ENCODE assay signal across 11 mouse cellular contexts in genomic region chr3:137783937-137784911, GRCm38 (mm10).
DNase-seq lines count a peak whose midpoint lies in the region; ATAC-seq and TF ChIP-seq lines count a peak whose summit lies in the region.
"Had no signal": no experiment of that assay in that cellular context is flagged by ENCODE, and none has a peak within 500 bp of the region (broad histone marks: within the 10 kb centered on the region; RNA-seq: fewer than 3 reads in every experiment).

No protein-coding gene starts in this region.

- no peak overlapping the region for H3K4me2 ChIP-seq in hindbrain, embryonic 12.5 days (replicated peaks)
- no peak overlapping the region for H3K4me2 ChIP-seq in neural tube, embryonic 13.5 days
- H3K4me2 ChIP-seq: limb, embryonic 15.5 days had no signal

- H3K4me3 ChIP-seq in layer of hippocampus, adult 2 months, result no peak overlapping the region
- H3K4me3 ChIP-seq in hindbrain, embryonic 12.5 days, result no peak overlapping the region
- no peak overlapping the region for H3K4me3 ChIP-seq in neural tube, embryonic 13.5 days
- H3K4me3 ChIP-seq: limb, embryonic 15.5 days had no signal

- peaks cover 23% of the 10 kb centered on the region for H3K4me1 ChIP-seq in hindbrain, embryonic 12.5 days
- peaks cover 24% of the 10 kb centered on the region for H3K4me1 ChIP-seq in neural tube, embryonic 13.5 days (replicated peaks)

- TF ChIP-seq CTCF in layer of hippocampus, adult 2 months (conservative IDR thresholded peaks at IDR 0.05), result peak; percentile 42

- no peak for DNase-seq in layer of hippocampus, adult 2 months (ENCODE audit: low spot score in 2 of 2)
- no peak for DNase-seq in layer of hippocampus, postnatal 36 days
- peak; percentile 52 for DNase-seq in embryo, embryonic 10.5 days (ENCODE audit: low spot score)
- no peak for DNase-seq in kidney, adult 18-20 months
- DNase-seq: kidney, postnatal 25 days had no signal

- H3K9me3 ChIP-seq in hindbrain, embryonic 12.5 days (replicated peaks), result no peaks in the 10 kb centered on the region
- H3K9me3 ChIP-seq in neural tube, embryonic 13.5 days, result no peaks in the 10 kb centered on the region
- H3K9me3 ChIP-seq: limb, embryonic 15.5 days had no signal

- no peaks in the 10 kb centered on the region for H3K36me3 ChIP-seq in hindbrain, embryonic 12.5 days
- H3K36me3 ChIP-seq in neural tube, embryonic 13.5 days, result no peaks in the 10 kb centered on the region
- H3K36me3 ChIP-seq: limb, embryonic 15.5 days had no signal

- peaks cover 4% of the 10 kb centered on the region; the same call in 1 of the 2 replicates for H3K27me3 ChIP-seq in hindbrain, embryonic 12.5 days
- peaks cover 9% of the 10 kb centered on the region; the same call in 1 of the 2 replicates for H3K27me3 ChIP-seq in neural tube, embryonic 13.5 days

- no peak overlapping the region for H3K9ac ChIP-seq in hindbrain, embryonic 12.5 days
- H3K9ac ChIP-seq in neural tube, embryonic 13.5 days, result no peak overlapping the region
- H3K9ac ChIP-seq: limb, embryonic 15.5 days had no signal

- WGBS in hindbrain, embryonic 12.5 days, result 26% methylated on average over 7 of the region's 7 CpGs
- 25% methylated on average over 7 of the region's 7 CpGs for WGBS in neural tube, embryonic 13.5 days

- ATAC-seq in hindbrain, embryonic 12.5 days (ENCODE audit: low FRiP score), result peak; percentile 77
- ATAC-seq in neural tube, embryonic 13.5 days (ENCODE audit: low read depth), result peak; percentile 52; the same call in 1 of the 2 replicates
- no peak for ATAC-seq in megakaryocyte, adult 5-6 weeks (ENCODE audit: poor library complexity, severe bottlenecking)
- no peak for ATAC-seq in erythroid progenitor cell, adult 5-6 weeks (replicated peaks; ENCODE audit: low FRiP score, poor library complexity, severe bottlenecking)

- H3K27ac ChIP-seq in layer of hippocampus, adult 2 months, result no peak overlapping the region
- peak overlapping the region; percentile 75 for H3K27ac ChIP-seq in hindbrain, embryonic 12.5 days
- H3K27ac ChIP-seq in neural tube, embryonic 13.5 days (replicated peaks), result peak overlapping the region; percentile 49
- H3K27ac ChIP-seq: limb, embryonic 15.5 days; macrophage had no signal

Comparison
In these comparisons a context has a peak if more than half of its experiments do, and no peak if none do; other contexts are left out.
1. ATAC-seq: peak in hindbrain, embryonic 12.5 days (single experiment) and neural tube, embryonic 13.5 days (single experiment); none in megakaryocyte, adult 5-6 weeks (single experiment) and erythroid progenitor cell, adult 5-6 weeks (single experiment).